Mouse (Mus musculus) common myeloid progenitor, adult 5-6 weeks (primary cell): ENCODE measurements around the gene Nrxn3. TPM values are rescaled to one million over a fixed set of nuclear protein-coding genes. Genes with fewer than 3 reads are reported as not detected.

ENCODE experiments used
- ATAC-seq: replicated peaks from 2 replicates; pipeline ENCODE4 v1.8.0; 2016; ENCODE audit warnings: low read depth, mild to moderate bottlenecking, moderate TSS enrichment, inconsistent platforms; ENCODE audit not compliant: poor library complexity, severe bottlenecking
- total RNA-seq: library from RNA; stranded (forward); fragments of 200-1000, 187-1606 nt; gene quantifications from 2 replicates; pipeline ENCODE4 v1.2.3, GENCODE M21; 2017

The Nrxn3 gene
- total RNA-seq, 1 experiment from 2014 or later = not detected

DNA sequence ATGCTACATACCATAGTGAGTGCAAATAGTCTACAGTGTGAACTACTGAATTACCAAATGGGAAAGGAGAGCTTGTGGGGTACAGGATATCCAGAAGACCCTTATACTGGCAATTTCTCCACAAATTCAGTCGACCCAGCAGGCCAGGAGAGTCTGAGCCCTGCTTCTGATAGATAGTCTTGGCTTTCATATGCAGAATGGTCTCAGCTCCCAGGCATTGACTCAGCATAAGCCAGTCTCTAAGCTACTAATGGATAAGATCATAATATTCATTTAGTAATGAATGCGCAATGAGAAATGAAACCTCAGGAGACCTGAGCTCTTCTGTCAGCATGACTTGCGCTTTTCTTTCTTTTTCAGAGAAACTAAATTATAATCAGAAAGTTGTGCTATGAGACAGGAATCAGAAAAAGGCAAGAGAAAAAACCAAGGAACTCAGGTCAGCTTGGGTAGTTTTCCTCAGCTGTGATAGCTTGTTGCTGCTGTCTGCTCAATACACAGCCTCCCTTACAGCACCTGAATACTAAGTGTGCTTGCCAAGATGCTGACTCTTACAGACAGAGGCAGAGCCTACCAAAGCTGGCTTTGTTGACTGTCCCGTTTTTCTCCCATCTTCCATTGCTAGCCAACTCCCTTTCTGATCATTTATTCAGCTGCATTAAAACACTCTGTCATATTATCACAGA lies 567.1 kb downstream of the Nrxn3 start:
- no peak for ATAC-seq

DNA sequence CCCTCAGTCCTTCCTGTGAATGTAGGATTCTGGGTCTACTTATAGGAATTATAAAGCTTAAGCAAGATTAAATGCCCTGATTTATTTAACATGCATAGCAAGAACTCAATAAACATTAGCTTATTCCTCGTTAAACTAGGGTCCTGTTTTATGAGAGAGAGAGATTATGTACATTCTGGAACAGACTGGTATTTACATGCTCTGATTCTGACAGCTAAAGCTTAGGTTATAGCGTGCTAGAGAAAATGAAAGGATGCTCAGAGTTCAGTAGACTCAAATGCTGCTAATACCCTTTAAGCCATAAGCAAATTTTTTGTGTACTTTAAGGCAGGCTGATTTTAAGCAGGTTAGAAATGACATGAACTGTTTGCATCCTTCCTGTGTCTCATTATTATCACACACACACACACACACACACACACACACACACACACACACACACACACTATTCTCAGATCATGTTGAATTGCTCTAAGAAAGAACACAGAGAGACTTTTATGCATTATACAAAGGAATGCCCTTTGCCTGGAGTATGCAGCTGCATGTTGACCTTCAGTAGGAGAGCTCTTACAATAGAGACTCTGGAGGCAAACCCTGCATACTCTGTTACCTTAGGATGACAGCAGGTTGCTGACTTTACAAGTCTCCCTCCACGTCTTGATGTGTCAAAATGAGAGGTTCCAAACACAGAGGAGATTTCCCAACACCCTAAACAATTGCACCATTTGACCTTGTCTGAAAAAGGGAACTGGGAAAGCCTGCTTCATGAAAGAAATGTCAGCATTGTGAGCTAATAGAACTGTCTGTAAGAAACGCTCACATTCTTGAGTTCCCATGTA lies 568.3 kb downstream of the Nrxn3 start:
- ATAC-seq = 0 out of 2 replicates have a peak, but pooled peaks have one; percentile 36

DNA sequence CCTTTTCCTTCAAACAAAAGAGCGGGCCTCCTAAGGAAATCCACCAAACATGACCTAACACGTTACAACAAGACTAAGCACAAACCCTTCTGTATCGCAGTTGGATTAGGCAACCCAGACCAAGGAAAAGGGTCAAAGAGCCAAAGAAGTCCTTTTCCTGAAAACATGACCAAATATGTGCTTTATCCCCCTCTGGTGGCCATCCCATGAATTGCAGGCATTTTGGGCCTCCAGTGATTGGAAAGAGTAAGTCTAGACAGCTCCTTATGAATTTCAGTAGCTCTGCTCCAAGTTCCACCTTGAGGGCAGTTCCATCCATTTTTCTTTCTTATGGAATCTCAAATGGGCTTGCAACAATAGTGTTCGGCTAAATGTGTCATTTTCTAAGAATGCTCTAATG lies 579.3 kb downstream of the Nrxn3 start:
- ATAC-seq = peak; percentile 84

DNA sequence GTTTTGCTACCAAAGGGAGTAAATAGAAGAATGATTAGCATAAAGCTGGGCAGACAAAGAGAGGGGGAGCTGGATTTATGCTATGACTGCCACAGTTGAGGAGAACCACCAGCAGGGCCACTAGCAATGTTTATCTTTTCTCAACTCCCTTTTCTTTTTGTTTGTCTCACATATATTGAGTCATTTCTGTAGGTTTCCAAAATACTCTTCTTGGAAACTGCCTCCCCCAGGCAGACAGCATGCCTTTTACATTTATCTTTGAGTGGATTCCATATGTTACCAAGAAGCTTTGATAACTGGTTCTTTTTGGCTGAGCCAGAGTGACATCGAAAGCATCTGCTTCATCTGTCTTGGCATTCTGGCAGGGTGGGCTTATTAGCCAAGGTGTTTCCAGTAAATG lies 587.5 kb downstream of the Nrxn3 start:
- no peak for ATAC-seq

DNA sequence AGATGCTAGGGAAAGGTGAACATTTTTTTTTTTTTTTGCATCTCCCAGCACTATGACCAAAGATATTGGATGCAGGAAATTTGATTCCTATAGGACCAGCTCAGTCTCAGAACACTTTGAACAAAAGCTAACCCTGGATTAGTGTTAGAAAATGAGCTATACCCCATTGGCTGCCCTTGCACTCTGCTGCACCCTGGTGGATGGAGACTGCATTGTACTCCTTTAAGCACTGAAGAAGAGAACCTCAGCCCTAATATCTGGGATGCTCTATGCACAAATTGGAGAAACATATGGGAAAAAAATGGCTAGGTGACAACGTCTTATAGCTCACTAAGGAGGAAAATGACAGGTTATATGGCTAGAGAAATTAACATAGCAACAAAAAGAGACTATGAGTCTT lies 589.9 kb downstream of the Nrxn3 start:
- peak; percentile 95 for ATAC-seq

DNA sequence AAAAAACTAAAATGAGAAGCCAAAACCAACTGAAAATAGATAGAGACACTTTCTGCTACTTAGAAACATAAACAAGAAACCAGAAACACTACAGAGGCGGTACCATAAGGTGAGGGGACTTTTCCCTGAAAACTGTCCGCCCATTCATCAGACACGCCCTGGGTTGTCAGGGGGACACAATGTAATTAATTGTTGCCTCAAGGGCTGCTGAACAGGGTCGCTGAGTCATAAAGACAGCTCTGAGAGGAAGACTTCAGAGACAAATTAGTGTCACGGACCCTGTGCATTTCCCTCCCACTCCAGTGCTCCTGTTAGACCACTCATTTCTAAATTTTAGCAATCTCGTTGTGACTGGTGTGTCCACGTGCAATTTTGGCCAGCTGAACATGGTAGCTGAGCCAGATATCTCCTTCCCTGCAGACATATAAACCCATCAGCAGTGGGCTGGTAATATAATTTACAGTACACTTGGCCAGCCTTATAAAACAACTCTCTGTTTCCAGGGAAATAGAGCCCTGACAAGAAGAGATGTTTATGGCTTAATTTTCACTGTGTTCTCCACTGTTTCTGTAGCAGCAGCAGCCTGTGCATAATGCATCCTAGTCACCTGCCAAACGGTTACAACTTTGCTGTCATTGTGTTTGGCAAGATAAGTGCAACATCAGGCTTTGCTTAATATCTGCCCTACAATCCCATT lies 603.3 kb downstream of the Nrxn3 start:
- no peak for ATAC-seq

DNA sequence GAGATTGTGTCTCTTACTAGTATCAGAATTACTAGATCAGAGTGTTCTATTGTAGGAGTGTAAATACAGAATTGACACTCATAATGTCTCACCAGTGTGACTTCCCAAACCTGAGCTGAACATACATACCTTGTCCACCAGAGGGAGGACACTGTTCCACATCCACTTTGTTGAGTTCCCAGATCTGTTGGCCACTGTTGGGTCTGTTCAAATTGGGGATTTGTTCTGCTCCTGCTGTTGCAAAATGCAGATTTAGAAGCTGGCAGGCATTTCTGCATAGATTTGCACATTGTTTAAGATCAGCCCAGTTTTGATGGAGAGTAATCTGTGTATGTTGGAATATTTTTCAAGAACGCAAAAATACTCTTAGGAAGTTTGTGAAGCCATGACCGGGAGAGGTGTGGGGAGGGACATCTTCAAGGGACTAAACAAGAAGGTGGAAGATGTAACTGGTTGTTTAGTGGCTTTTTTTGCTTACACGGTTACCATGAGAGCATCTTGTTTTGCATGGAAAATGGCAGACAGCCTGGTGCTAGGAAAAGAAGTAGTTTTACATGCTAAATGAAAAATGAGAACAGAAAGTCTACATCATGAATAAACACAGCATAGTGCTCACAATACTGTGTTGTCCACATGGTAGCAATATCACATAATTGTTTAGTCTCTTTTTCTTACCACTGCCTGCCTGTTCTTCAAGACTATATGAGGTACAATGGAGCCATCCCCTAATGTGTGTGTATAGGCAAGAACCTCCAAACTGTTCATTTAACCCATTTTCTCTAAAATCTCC lies 609.0 kb downstream of the Nrxn3 start:
- peak; percentile 95 for ATAC-seq

DNA sequence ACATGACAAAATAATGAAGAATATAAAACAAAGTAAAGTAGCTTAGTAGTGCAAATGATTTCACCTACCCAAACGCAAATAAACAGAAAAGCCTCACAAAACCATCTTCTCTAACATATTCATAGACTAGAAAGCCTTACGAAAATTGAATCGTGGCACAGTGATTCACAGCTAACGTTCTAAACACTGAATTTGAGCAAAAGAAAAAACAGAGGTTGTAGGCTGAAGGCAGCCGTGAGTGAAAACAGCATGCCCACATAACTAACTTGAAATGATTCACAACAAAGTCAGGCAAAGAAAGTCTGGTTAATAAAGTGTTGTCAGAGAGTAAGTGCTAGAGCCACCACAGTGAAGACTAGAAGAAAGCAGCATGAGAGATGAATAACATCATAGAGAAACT lies 610.8 kb downstream of the Nrxn3 start:
- ATAC-seq = no peak

DNA sequence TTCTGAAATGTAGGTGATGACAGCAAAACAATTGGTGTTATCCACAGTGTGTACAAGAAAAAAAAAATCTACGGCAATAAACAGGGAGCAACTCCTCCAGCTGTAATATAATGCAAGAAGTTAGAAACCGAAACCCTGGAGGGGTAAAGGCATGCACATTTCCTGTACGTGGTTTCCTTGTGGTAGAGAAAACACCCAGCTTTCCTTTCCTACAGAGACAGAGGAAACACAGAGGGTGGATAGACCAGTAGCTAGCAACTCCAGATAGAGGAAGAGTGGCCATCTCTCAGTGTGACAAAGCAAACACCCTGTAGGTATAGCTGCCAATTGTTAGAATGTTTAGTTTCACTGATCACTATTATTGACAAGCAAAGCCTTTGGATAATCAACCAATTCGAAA lies 642.2 kb downstream of the Nrxn3 start:
- ATAC-seq = peak; percentile 100

DNA sequence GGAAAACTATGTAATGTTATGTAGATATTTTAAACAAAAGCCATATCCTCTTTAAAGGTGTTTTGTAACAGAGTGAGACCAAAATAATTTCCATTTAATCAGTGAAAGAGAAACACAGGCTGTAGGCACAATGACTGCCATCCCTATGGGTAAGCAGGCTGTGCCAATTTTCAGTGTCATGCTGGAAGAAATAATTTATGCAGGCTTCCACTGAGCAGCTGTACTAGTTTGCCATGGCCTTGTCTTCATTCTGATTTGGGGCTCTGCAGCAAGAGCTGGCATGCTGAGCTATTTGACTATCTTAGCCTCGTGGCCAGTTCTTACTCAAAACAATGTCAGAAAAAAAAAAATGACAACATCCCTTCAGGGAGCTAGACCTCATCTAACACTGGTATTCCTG lies 647.3 kb downstream of the Nrxn3 start:
- no peak for ATAC-seq

DNA sequence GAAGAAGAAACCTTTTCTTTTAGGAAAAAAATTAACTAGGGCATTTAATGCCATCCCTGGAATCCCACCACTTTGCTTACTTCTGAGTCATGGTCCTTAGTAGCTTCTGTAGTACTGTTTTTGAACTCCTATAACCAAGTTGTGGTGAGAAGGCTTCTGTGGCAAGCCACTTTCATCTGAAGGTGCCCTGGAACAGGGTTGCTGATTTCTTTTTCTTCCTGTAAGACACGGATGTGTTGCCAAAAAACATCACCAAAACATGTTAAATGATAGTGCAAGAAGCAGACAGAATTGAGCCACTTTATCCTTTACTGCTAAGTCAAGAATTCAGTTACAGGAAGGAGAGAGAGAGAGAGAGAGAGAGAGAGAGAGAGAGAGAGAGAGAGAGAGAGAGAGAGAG lies 653.9 kb downstream of the Nrxn3 start:
- ATAC-seq = no peak

DNA sequence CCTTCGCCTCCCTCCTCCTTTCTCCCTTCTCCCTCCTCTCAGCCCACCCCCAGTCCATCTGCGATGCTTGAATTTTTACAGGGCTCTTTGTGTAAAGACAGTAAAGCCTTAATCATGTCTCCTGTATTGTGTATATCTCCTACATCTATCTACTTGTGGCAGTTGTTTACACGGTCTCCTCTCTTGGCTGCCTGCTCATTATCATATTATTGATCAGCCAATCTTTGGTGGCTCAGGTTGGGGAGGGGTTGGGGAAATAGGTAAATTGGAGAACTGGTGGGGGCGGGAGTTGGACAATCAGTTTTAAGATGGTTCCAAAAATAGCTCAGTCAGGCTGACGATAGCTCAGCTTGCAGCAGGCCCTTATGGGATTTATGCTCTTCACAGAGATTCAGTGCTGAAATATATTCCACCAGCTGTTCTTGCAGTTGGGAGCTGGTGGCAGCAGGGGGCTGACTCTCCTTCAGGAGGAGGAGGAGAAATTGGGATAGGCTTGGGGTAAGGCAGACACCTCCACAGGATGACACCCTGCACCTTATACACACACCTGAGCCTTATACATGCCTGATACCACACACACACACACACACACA lies 654.5 kb downstream of the Nrxn3 start:
- no peak for ATAC-seq

DNA sequence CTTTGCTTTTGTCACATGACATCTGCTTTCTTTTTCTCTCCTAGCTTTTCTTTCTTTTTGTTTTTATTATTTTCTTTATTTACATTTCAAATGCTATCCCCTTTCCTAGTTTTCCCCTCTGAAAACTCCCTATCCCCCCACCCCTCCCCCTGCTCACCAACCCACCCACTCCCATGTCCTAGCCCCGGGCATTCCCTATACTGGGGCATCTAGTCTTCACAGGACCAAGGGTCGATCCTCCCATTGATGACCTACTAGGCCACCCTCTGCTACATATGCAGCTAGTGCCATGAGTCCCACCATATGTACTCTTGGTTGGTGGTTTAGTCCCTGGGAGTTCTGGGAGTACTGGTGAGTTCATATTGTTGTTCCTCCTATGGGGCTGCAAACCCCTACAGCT lies 655.0 kb downstream of the Nrxn3 start:
- ATAC-seq = no peak

DNA sequence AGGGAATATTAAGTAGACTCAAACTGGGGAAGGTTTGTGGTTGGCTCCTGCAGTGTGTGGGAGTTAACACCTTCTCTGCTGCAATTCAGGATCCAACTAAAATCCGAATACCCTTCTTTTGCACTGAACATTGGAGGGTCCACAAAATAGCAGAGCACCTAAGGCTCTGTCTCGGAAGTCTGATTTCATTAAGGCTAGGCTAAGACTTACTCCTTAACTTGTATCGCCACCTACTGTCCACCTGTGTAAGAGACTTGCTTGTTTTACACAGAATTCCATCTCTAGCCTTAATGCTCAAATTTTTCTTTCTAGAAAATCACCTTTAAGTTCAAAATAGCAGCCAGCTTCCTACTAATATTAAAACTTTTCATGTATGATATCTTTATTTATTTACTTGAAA lies 660.6 kb downstream of the Nrxn3 start:
- peak; percentile 83 for ATAC-seq

DNA sequence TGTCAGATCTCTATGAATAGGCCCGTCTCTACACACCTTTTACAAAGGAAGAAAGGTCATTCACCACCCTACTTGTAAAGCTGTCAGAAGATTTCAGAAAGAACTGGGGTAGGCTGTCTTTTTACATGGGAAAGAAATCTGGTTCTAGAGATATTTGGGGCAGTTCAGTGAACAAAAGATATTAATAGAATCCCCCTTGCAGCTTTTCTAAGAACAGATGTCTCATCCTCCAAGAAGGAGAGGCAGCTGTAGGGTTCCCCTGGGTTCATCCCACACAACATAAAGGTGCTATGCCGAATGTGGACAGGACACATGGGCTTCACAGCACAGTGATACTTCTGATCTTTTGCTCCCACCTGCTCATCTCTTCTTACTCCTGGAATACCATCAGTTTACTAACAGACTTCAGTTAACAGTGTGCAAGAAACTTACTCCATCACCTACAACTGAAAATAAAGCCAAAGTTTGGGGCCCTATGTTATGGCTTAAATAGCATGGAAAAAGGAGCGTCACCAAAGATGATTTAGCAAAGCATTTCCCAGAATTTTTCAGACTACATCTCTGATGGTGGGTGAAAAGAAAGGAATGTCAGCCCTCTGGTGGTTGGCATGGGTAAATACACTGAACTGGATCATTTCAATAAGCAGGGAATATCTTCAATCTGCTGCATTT lies 672.6 kb downstream of the Nrxn3 start:
- peak; percentile 52; the same call in 1 of the 2 replicates for ATAC-seq

DNA sequence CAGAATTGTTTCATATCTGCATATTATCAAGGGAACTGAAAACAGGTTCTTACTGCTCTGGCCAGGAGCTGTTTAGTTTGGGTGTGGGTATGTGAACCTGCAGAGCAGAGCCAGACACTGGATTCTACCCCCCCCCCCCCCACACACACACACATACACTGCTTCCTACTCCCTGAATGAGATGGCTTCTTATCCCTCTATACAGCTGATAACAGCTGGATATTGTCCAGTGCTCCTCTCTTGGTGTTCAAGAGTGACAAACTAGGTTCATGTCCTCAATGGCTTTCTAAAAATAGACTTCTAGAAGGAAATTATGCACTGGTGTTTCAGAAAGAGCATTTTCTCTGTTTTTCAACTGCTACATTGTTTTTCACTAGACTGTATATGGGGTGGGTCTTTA lies 713.8 kb downstream of the Nrxn3 start:
- ATAC-seq = no peak

DNA sequence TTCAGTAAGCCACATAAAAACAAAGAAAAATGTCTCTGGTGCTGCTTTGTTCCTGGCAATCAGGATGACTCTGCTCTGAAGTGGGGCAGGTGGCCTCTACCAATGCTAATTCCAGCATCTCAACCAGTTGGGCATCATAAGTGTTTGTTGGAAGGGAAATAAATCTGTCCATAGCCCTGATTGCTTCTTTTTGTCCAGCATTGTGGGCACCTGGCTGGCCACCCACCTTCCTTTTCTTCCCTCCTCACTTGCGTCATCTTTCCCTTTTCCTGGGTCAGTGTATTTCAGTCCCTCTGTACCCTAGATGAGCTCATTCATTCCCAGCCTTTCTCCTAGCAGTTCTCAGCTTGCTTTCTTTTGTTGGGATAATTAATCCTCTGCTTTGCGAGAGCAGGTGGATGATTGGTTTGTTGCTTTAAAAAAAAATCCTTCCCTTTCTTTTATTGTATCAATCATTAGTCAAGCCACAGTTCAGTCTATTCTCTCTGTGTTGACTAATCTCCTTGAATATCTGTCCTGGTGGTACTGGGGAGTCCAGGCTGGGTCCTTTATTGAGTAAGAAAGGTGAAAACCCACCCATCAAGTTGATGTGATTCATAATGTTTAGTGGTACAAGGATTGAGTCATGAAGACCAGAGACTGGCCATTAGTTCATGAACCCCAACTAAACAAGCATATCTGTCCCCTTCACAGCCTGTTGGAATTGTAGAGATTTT lies 719.8 kb downstream of the Nrxn3 start:
- no peak for ATAC-seq

DNA sequence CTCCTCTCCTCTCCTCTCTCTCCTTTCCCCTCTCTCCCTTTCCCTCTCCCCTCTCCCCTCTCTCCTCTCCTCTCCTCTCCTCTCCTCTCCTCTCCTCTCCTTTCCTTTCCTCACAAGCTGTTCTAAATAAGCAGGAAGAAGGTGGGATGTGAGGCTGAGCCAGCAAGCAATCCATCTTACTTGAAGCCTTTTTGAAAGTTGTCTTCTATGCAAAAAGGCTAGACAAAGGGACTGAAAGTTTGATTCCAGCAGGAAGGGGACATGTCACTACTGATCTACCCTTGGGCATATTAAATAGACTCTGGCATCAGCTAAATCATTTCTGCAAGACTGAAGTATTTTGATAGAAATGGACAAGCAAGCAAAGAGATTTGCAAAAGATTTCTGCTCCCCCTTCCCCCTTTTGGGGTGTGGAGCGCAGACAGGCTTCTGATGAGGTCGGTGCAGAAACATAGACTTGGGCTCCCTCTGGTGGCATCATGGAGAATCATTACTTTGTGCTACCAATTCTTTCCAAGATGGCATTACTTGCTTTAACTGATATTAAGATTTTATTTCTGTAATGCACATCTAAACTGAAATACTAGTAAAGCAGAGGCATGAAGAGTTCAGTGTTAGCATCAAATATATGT lies 728.1 kb downstream of the Nrxn3 start:
- ATAC-seq = peak; percentile 86
